Mouse (Mus musculus) midbrain, postnatal 0 days (tissue): Measurements from ENCODE around the gene Hoxb2. TPM values are rescaled to one million over a fixed set of nuclear protein-coding genes. Genes with fewer than 3 reads are reported as not detected.

Source experiments
- ATAC-seq: fragments of 200-750 bp; cut with Nextera tagmentation; 2 replicates; pipeline ENCODE4 v1.8.0; 2017; ENCODE audit warnings: moderate number of reproducible peaks, mild to moderate bottlenecking, moderate TSS enrichment, moderate library complexity; ENCODE audit not compliant: low FRiP score
- DNase-seq: peaks from one replicate; pipeline ENCODE4 v3.0.0-alpha.2; 2015; ENCODE audit warnings: low spot score
- H3K27ac ChIP-seq: fragments of 300-500 bp; sonication (generic); 2 replicates; pipeline ENCODE4 v1.5.1; 2014; ENCODE audit warnings: low read depth, mild to moderate bottlenecking, low read length, mixed read lengths
- H3K27me3 ChIP-seq: fragments of 300-500 bp; sonication (generic); 2 replicates; pipeline ENCODE4 v1.6.1; 2014; ENCODE audit warnings: low read length, control low read depth, mixed read lengths; ENCODE audit not compliant: insufficient read depth
- H3K36me3 ChIP-seq: fragments of 300-500 bp; sonication (generic); 2 replicates; pipeline ENCODE4 v1.6.1; 2014; ENCODE audit warnings: low read length, control low read depth, mixed read lengths; ENCODE audit not compliant: insufficient read depth
- H3K4me1 ChIP-seq: fragments of 300-500 bp; sonication (generic); 2 replicates; pipeline ENCODE4 v1.6.1; 2014; ENCODE audit warnings: mild to moderate bottlenecking, control low read depth, antibody characterized with exemption, low read length, mixed read lengths; ENCODE audit not compliant: insufficient read depth
- H3K4me2 ChIP-seq: fragments of 300-500 bp; sonication (generic); 2 replicates; pipeline ENCODE4 v1.6.1; 2014; ENCODE audit warnings: low read depth, mild to moderate bottlenecking, low read length, mixed read lengths; ENCODE audit not compliant: poor library complexity, severe bottlenecking
- H3K4me3 ChIP-seq: fragments of 300-500 bp; sonication (generic); 2 replicates; pipeline ENCODE4 v1.5.1; 2014; ENCODE audit warnings: low read depth, mild to moderate bottlenecking, low read length, moderate library complexity
- H3K9ac ChIP-seq: fragments of 300-500 bp; sonication (generic); replicated peaks from 2 replicates; pipeline ENCODE4 v1.6.1; 2014; ENCODE audit warnings: mild to moderate bottlenecking, low read length, moderate library complexity, mixed read lengths; ENCODE audit not compliant: poor library complexity, severe bottlenecking
- H3K9me3 ChIP-seq: fragments of 300-500 bp; sonication (generic); 2 replicates; pipeline ENCODE4 v1.6.1; 2016; ENCODE audit warnings: low read length, control low read depth
- CTCF ChIP-seq: IDR thresholded peaks from 2 replicates; pipeline ENCODE4 v1.5.1; 2016; ENCODE audit warnings: antibody characterized with exemption, mild to moderate bottlenecking
- WGBS: fragments of 180-500 bp; shearing (Covaris S2); extraction: QIAGEN DNeasy Blood & Tissue Kit; methylation state at CpG from one replicate; pipeline ENCODE4 v1.1.7; 2014; 5-methylcytosine and 5-hydroxymethylcytosine counted together
- polyA plus RNA-seq: library from polyadenylated mRNA; unstranded; fragments of >200 nt; fragmentation: Nextera tagmentation; extraction: Ambion mirVana; gene quantifications from 2 replicates; pipeline ENCODE4 v1.2.1, GENCODE M21; 2015
- total RNA-seq: library from RNA; depleted of rRNA; stranded (reverse); fragments of >200 nt; gene quantifications from 2 replicates; pipeline ENCODE4 v1.2.3, GENCODE M21; 2014

The Hoxb2 gene
- total and polyA plus RNA-seq, 2 experiments from 2014 or later = 1.2 TPM; not detected in 1

DNA sequence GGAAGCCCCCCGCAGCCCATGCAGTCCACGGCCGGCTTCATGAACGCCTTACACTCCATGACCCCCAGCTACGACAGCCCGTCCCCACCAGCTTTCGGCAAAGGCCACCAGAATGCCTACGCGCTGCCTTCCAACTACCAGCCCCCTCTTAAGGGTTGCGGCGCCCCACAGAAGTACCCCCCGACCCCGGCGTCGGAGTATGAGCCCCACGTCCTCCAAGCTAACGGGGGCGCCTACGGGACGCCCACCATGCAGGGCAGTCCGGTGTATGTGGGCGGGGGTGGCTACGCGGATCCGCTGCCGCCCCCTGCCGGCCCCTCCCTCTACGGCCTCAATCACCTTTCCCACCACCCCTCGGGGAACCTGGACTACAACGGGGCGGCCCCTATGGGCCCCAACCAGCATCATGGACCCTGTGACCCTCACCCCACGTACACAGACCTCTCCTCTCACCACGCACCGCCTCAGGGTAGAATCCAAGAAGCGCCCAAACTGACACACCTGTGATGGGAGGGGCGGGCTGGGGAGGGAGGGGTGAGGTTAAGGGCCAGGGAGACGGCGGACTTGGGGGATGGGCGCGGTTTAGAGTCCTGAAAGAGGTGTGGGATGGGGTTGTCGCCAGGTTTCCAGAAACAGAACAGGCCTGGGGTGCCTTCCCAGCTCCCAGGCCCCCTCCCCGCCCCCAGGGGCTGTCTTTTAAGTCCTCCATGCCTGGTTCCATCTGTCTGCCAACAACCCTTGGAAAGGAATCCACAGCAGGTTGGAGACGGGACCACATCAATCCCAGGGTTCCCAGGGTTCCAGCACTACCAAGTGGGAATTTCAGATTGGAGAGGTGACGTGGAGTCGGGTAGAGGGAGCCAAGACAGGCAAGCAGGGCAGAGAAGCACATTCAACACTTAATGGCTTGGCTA lies 4.2 kb upstream of the Hoxb2 start:
- TF ChIP-seq CTCF = no peak
- Histone ChIP-seq H3K36me3 (no peaks in the 10 kb centered on the region), H3K4me1 (no peaks in the 10 kb centered on the region), H3K9me3 (no peaks in the 10 kb centered on the region), H3K9ac (no peak overlapping the region), H3K4me3 (no peak overlapping the region), H3K27me3 (peaks cover 94% of the 10 kb centered on the region), H3K4me2 (peak overlapping the region; percentile 4; the same call in 1 of the 2 replicates), H3K27ac (no peak overlapping the region)
- DNase-seq (no peak), ATAC-seq (no peak)
- WGBS = 4% methylated on average over 45 of the region's 45 CpGs

GRCm38 (mm10) chr11:96346916-96347520 lies 3.3 kb upstream of the Hoxb2 start:
- peaks cover 94% of the 10 kb centered on the region for H3K27me3 ChIP-seq
- H3K9me3 ChIP-seq = no peaks in the 10 kb centered on the region
- H3K9ac ChIP-seq = no peak overlapping the region
- WGBS = 4% methylated on average over 5 of the region's 5 CpGs
- no peak overlapping the region for H3K27ac ChIP-seq
- ATAC-seq (no peak), DNase-seq (no peak)
- no peak for TF ChIP-seq CTCF
- H3K4me3 ChIP-seq = no peak overlapping the region
- no peaks in the 10 kb centered on the region for H3K36me3 ChIP-seq
- no peak overlapping the region for H3K4me2 ChIP-seq
- H3K4me1 ChIP-seq = no peaks in the 10 kb centered on the region

GRCm38 (mm10) chr11:96347717-96348116 lies 2.6 kb upstream of the Hoxb2 start:
- H3K4me1 ChIP-seq = no peaks in the 10 kb centered on the region
- no peak overlapping the region for H3K9ac ChIP-seq
- peaks cover 89% of the 10 kb centered on the region for H3K27me3 ChIP-seq
- TF ChIP-seq CTCF = no peak
- no peaks in the 10 kb centered on the region for H3K36me3 ChIP-seq
- no peak overlapping the region for H3K4me3 ChIP-seq
- no peaks in the 10 kb centered on the region for H3K9me3 ChIP-seq
- ATAC-seq = no peak
- no peak for DNase-seq
- H3K4me2 ChIP-seq = no peak overlapping the region
- H3K27ac ChIP-seq = no peak overlapping the region
- WGBS = 6% methylated on average over 4 of the region's 4 CpGs

GRCm38 (mm10) chr11:96348141-96348928 lies 2.0 kb upstream of the Hoxb2 start:
- Histone ChIP-seq H3K36me3 (no peaks in the 10 kb centered on the region), H3K9ac (no peak overlapping the region), H3K4me1 (no peaks in the 10 kb centered on the region), H3K27ac (no peak overlapping the region), H3K9me3 (no peaks in the 10 kb centered on the region), H3K4me3 (no peak overlapping the region), H3K4me2 (no peak overlapping the region), H3K27me3 (peaks cover 87% of the 10 kb centered on the region)
- WGBS = 2% methylated on average over 21 of the region's 21 CpGs
- ATAC-seq = no peak
- no peak for TF ChIP-seq CTCF
- DNase-seq = no peak

DNA sequence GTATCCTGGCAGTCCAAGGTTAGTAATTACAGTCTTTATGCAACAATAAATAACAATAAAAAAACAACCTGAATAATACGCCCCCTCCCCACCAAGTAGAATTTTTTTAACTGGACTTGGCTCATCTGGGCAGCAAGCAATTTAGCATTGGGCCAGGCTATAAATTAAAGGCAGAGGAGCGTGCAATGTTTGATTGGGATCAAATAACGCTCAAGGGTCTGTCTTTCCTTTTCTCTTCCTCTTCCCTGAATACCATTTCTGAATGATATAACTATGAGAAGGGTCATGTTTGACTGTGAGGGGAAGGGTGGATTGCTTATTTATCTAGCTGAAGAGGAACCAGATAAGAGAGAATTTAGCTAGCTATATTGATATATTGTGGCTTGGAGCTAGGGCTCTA lies 1.3 kb upstream of the Hoxb2 start:
- H3K9ac ChIP-seq = no peak overlapping the region
- 13% methylated on average over 3 of the region's 3 CpGs for WGBS
- DNase-seq = no peak
- H3K4me1 ChIP-seq = no peaks in the 10 kb centered on the region
- H3K36me3 ChIP-seq = no peaks in the 10 kb centered on the region
- H3K4me3 ChIP-seq = no peak overlapping the region
- H3K27ac ChIP-seq = no peak overlapping the region
- no peak for TF ChIP-seq CTCF
- ATAC-seq = no peak
- H3K4me2 ChIP-seq = no peak overlapping the region
- peaks cover 83% of the 10 kb centered on the region for H3K27me3 ChIP-seq
- H3K9me3 ChIP-seq = no peaks in the 10 kb centered on the region
